Mouse (Mus musculus) liver, embryonic 14.5 days (tissue): ENCODE results near the gene Zic4. TPM values are rescaled to one million over a fixed set of nuclear protein-coding genes. Genes with fewer than 3 reads are reported as not detected.

Experiments used
- ATAC-seq: fragments of 200-750 bp; cut with Nextera tagmentation; 2 replicates; pipeline ENCODE4 v1.8.0; 2017; ENCODE audit warnings: moderate number of reproducible peaks, mild to moderate bottlenecking, moderate library complexity; ENCODE audit not compliant: insufficient read depth
- DNase-seq, 3 experiments: peaks; one replicate each; pipeline ENCODE4 v3.0.0-alpha.2; 2012 to 2013; ENCODE audit warnings: low read depth in 3 of 3, low spot score in 3 of 3
- H3K27ac ChIP-seq: fragments of 300-500 bp; sonication (generic); 2 replicates; pipeline ENCODE4 v1.5.1; 2014; ENCODE audit warnings: moderate library complexity, mild to moderate bottlenecking, control low read depth, inconsistent platforms
- H3K27me3 ChIP-seq: fragments of 300-500 bp; sonication (generic); 2 replicates; pipeline ENCODE4 v1.6.1; 2014; ENCODE audit warnings: mild to moderate bottlenecking, low read length, moderate library complexity; ENCODE audit not compliant: control insufficient read depth, insufficient read depth
- H3K36me3 ChIP-seq: fragments of 300-500 bp; sonication (generic); replicated peaks from 2 replicates; pipeline ENCODE4 v1.6.1; 2014; ENCODE audit warnings: low read depth; ENCODE audit not compliant: control insufficient read depth, insufficient read depth
- H3K4me1 ChIP-seq, 2 experiments: fragments of 200-500 bp in 1 of 2; fragments of 300-500 bp in 1 of 2; sonication (generic) in 1 of 2; replicated peaks; 2 replicates each; pipeline ENCODE4 v1.6.1; 2012 to 2014; ENCODE audit warnings: antibody characterized with exemption in 1 of 2, inconsistent platforms in 1 of 2, low read length in 1 of 2; ENCODE audit not compliant: control insufficient read depth in 2 of 2, insufficient read depth in 2 of 2
- H3K4me2 ChIP-seq: fragments of 300-500 bp; sonication (generic); 2 replicates; pipeline ENCODE4 v1.6.1; 2014; ENCODE audit warnings: low read depth, mild to moderate bottlenecking, control low read depth, moderate library complexity
- H3K4me3 ChIP-seq, 2 experiments: fragments of 200-500 bp in 1 of 2; fragments of 300-500 bp in 1 of 2; sonication (generic) in 1 of 2; 2 replicates each; pipeline ENCODE4 v1.5.1; 2012 to 2014; ENCODE audit warnings: low read depth in 2 of 2, low read length in 2 of 2, mild to moderate bottlenecking in 2 of 2, control low read depth in 1 of 2, inconsistent platforms in 1 of 2, moderate library complexity in 1 of 2; ENCODE audit not compliant: insufficient read depth in 1 of 2
- H3K9ac ChIP-seq: fragments of 300-500 bp; sonication (generic); replicated peaks from 2 replicates; pipeline ENCODE4 v1.6.1; 2014; ENCODE audit warnings: mild to moderate bottlenecking, control low read depth, moderate library complexity
- H3K9me3 ChIP-seq: fragments of 300-500 bp; sonication (generic); 2 replicates; pipeline ENCODE4 v1.6.1; 2016; ENCODE audit warnings: low read length, mixed read lengths; ENCODE audit not compliant: control insufficient read depth
- CTCF ChIP-seq: IDR thresholded peaks from 2 replicates; pipeline ENCODE4 v1.5.1; 2016; ENCODE audit warnings: antibody characterized with exemption, low read depth, control low read depth
- EP300 ChIP-seq: IDR thresholded peaks from 2 replicates; pipeline ENCODE4 v1.6.1; 2016; ENCODE audit warnings: antibody characterized with exemption, low read depth
- WGBS: fragments of 180-500 bp; shearing (Covaris S2); extraction: QIAGEN DNeasy Blood & Tissue Kit; methylation state at CpG from one replicate; pipeline ENCODE4 v1.1.7; 2014; ENCODE audit not compliant: insufficient replicate concordance; 5-methylcytosine and 5-hydroxymethylcytosine counted together
- polyA plus RNA-seq, 2 experiments: library from polyadenylated mRNA; depleted of rRNA in 1 of 2; stranded (reverse) in 1 of 2; unstranded in 1 of 2; fragments of >200 nt; fragmentation: Nextera tagmentation in 1 of 2; extraction: Ambion mirVana in 1 of 2; gene quantifications; 2 replicates each; pipeline versions ENCODE4 v1.2.1 to v1.2.3; 2012 to 2014

Zic4 gene
- polyA plus RNA-seq, 2 experiments: 0.01 TPM; not detected in 1

GRCm38 (mm10) chr9:91355270-91355589 is 7.0 kb upstream of the Zic4 start:
- Histone ChIP-seq H3K4me3 (no peak overlapping the region), H3K27me3 (peaks cover 86% of the 10 kb centered on the region), H3K9me3 (no peaks in the 10 kb centered on the region), H3K27ac (no peak overlapping the region), H3K9ac (no peak overlapping the region), H3K36me3 (no peaks in the 10 kb centered on the region), H3K4me1 (no peaks in the 10 kb centered on the region), H3K4me2 (no peak overlapping the region)
- DNase-seq: no peak
- no peak for ATAC-seq
- TF ChIP-seq CTCF: no peak
- 2% methylated on average over 7 of the region's 7 CpGs for WGBS

- no peak for TF ChIP-seq EP300
- TF ChIP-seq CTCF: no peak
- Histone ChIP-seq H3K36me3 (no peaks in the 10 kb centered on the region), H3K27me3 (peaks cover 85% of the 10 kb centered on the region), H3K4me1 (no peaks in the 10 kb centered on the region), H3K4me2 (no peak overlapping the region), H3K9me3 (no peaks in the 10 kb centered on the region), H3K27ac (no peak overlapping the region), H3K9ac (no peak overlapping the region), H3K4me3 (no peak overlapping the region)
- DNase-seq (no peak), ATAC-seq (no peak)
- WGBS: 2% methylated on average over 34 of the region's 35 CpGs
Observed at GRCm38 (mm10) chr9:91355629-91356352, 6.4 kb upstream of the Zic4 start.

GRCm38 (mm10) chr9:91356353-91356740 is 5.9 kb upstream of the Zic4 start:
- H3K9ac ChIP-seq: no peak overlapping the region
- H3K27ac ChIP-seq: no peak overlapping the region
- H3K36me3 ChIP-seq: no peaks in the 10 kb centered on the region
- 9% methylated on average over 4 of the region's 4 CpGs for WGBS
- TF ChIP-seq CTCF (no peak), EP300 (no peak)
- no peaks in the 10 kb centered on the region for H3K9me3 ChIP-seq
- H3K4me1 ChIP-seq: no peaks in the 10 kb centered on the region
- ATAC-seq (no peak), DNase-seq (no peak)
- H3K27me3 ChIP-seq: peaks cover 85% of the 10 kb centered on the region
- no peak overlapping the region for H3K4me2 ChIP-seq
- H3K4me3 ChIP-seq: no peak overlapping the region

GRCm38 (mm10) chr9:91357321-91357720 is 4.9 kb upstream of the Zic4 start:
- WGBS: 4% methylated on average over 3 of the region's 3 CpGs
- TF ChIP-seq CTCF (no peak), EP300 (no peak)
- Histone ChIP-seq H3K4me3 (no peak overlapping the region), H3K9me3 (no peaks in the 10 kb centered on the region), H3K9ac (no peak overlapping the region), H3K27me3 (peaks cover 85% of the 10 kb centered on the region), H3K27ac (no peak overlapping the region), H3K36me3 (no peaks in the 10 kb centered on the region), H3K4me1 (no peaks in the 10 kb centered on the region), H3K4me2 (no peak overlapping the region)
- DNase-seq (no peak), ATAC-seq (no peak)

- no peak overlapping the region for H3K27ac ChIP-seq
- H3K4me2 ChIP-seq: no peak overlapping the region
- no peaks in the 10 kb centered on the region for H3K9me3 ChIP-seq
- no peaks in the 10 kb centered on the region for H3K36me3 ChIP-seq
- H3K4me1 ChIP-seq: no peaks in the 10 kb centered on the region
- no peak for DNase-seq
- ATAC-seq: no peak
- peaks cover 88% of the 10 kb centered on the region for H3K27me3 ChIP-seq
- WGBS: 7% methylated on average over 10 of the region's 10 CpGs
- TF ChIP-seq EP300: no peak
- no peak for TF ChIP-seq CTCF
- H3K9ac ChIP-seq: no peak overlapping the region
- H3K4me3 ChIP-seq: no peak overlapping the region
Observed at GRCm38 (mm10) chr9:91358851-91359687, 3.1 kb upstream of the Zic4 start.
